Mouse (Mus musculus) kidney, postnatal 25 days (tissue): ENCODE data around the gene Tnfrsf21.

Experiments
- DNase-seq, 2 experiments: peaks; one replicate each; pipeline ENCODE4 v3.0.0; 2021; ENCODE audit warnings: mixed read lengths in 2 of 2

Gene Tnfrsf21

GRCm38 (mm10) chr17:43133106-43133505 lies 116.8 kb downstream of the Tnfrsf21 start:
- no peak for DNase-seq

GRCm38 (mm10) chr17:43134991-43135390 lies 118.6 kb downstream of the Tnfrsf21 start:
- DNase-seq: no peak

DNA sequence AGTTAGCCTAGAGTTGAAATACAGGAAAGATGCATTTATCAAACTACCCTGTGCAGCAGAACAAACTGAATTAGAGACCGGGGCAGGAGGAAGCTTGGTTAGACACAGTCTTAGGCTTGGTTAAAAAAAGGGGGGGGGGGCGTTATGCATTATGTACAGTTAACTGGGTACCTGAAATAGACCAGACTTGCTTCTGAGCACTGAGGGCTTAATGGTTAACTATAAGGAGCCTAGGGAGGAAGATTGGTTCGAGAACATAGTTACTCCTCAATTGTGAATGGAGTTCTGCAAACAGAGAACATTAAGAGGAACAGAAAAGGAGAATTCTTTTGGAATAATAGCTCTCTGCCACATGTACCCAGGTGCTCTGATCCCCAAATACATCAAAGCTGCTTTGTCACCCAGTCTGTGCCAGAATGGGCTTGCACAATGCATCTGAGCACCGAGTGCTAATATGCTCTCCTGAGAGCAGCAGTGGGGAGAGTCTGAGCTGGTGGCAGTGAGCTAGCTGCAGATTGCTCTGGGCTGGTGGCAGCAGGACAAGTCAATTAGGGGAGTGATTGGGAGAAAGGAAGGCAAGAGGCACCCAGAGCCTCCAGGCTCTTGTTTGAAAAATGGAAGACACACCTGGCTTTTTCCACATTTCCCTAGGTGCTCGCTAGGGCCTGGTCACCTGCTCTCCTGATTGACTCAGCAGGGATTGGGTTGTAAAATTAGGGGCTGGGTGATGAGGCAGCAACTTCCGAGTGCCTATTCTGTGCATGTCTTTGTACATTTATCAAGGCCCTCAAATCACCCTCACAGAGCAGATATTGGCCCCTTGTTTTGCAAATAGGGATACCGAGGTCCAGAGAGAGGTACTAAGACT lies 119.3 kb downstream of the Tnfrsf21 start:
- DNase-seq: peak in 1 of 2 experiments; percentile 54

GRCm38 (mm10) chr17:43136720-43137119 lies 120.4 kb downstream of the Tnfrsf21 start:
- DNase-seq: no peak

DNA sequence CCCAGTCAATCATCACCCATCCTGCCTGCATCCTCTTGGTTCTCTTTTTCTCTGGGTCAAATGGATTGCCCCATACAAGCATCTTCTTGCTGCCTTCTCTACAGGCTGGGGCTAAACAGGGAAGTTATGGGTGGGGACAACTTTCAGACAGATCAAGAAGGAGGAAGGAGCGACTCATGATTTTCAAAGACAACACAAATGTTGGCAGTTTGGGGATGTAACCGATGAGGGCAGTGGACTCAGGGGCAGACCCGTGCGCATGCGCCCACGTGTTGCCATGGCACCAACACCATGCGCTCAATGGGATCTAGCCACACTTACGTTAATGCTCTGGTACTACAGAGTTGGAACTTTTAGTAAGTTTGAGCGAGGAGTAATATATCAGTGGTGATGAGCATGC lies 121.5 kb downstream of the Tnfrsf21 start:
- DNase-seq: no peak

DNA sequence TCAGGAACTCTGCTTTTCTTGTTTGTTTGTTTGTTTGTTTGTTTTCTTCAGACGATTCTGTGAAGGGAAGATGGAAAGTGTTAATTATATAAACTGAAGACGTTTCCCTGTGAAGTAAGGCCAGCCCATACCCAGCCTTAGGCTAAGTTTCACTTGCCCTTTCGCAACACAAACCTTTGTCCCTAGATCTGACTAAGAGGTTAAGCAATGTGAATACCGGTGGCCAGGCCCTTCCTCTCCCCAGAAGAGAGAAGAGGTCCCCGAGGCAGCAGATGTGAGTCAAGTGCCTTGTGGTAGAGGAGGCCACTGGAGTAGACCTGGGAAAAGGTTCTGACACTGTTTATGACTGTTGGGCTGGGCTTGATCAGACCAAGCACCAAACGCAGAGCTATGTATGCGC lies 122.0 kb downstream of the Tnfrsf21 start:
- DNase-seq: peak in 1 of 2 experiments; percentile 56
